Mouse (Mus musculus): Measurements from ENCODE around the gene Cd83.

GRCm38 (mm10) chr13:43775427-43775733, 9.2 kb upstream of the Cd83 start:
- no peak for TF ChIP-seq FLI1 (IDR thresholded peaks at IDR 0.05; ENCODE audit: low read length)
- TF ChIP-seq GATA1 (IDR thresholded peaks at IDR 0.05; ENCODE audit: borderline replicate concordance, low read length), result no peak

Data from megakaryocyte, embryonic 14.5 days (primary cell).